Mouse (Mus musculus) heart, postnatal 10 days (tissue): ENCODE results near the gene Noto. TPM values are rescaled to one million over a fixed set of nuclear protein-coding genes. Genes with fewer than 3 reads are reported as not detected.
A peak's percentile ranks its signal among the peaks of the same experiment; 100 is the strongest.
"Not testable (repeated sequence)": the region's sequence is repeated elsewhere in the genome, so short reads cannot be mapped to it uniquely, and the experiment has no call there.

Experiments used
- DNase-seq, 2 experiments: peaks; one replicate each; pipeline ENCODE4 v3.0.0; 2021
- intact Hi-C: fragments of 180-260 bp; cut with DNase I; formaldehyde crosslinking; loops from one replicate; pipeline ENCODE4 v1.15.1; 2025
- total RNA-seq, 2 experiments: library from RNA; stranded (reverse); gene quantifications; 2 replicates each; pipeline ENCODE4 v1.2.3; 2021

The Noto gene
- total RNA-seq, 2 experiments from 2014 or later = not detected

DNA sequence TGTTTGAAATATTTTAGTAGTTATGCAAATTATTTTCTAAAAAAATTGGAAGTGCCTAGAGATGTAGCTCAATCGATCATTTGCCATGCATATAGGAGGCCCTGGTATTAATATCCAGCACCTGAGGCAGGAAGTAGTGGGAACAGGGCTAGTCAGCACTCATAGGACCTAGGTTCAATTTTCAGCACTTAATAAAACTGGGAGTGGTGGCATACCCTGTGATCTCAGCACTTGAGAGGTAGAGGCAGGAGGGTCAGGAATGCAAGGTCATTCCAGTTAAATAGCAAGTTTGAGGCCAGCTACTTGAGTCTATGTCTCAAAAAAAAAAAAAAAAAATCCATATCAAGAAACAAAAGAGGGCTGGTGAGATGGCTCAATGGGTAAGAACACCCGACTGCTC lies 4.5 kb upstream of the Noto start:
- DNase-seq = no peak
- intact Hi-C loops = no loop called here

- no peak for DNase-seq
- intact Hi-C loops = no loop called here
Observed at GRCm38 (mm10) chr6:85431274-85431841, 7.7 kb downstream of the Noto start.

GRCm38 (mm10) chr6:85431842-85432431 lies 8.3 kb downstream of the Noto start, which contains the start of gene Smyd5:
Gene Smyd5, plus strand, starts transcription at chr6:85431989.
- intact Hi-C loops = no loop called here
- peak; percentile 82 to 88 for DNase-seq

DNA sequence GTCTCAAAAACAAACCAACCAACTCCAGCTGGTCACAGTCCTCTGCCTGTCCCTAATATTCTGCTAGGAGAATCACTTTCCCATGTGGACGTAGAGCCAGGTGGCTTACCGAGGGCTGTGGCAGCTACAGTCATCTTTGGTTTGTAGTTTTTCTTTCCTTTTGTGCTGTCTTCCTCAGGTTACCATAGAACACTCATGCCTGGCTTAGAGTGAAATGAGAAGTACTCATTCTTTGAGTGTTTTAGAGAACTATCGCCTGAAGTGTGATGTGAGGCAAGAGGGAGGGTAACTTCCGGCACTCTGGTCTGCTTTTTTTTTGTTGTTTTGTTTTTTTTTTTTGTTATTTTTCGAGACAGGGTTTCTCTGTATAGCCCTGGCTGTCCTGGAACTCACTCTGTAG lies 10.2 kb downstream of the Noto start:
- DNase-seq = no peak
- intact Hi-C loops = no loop called here

- intact Hi-C loops = no loop called here
- DNase-seq = no peak
Observed at GRCm38 (mm10) chr6:85436204-85436603, 12.5 kb downstream of the Noto start.

- intact Hi-C loops = no loop called here
- DNase-seq = no peak
Observed at GRCm38 (mm10) chr6:85436631-85437030, 12.9 kb downstream of the Noto start.

- intact Hi-C loops = no loop called here
- no peak for DNase-seq
Observed at GRCm38 (mm10) chr6:85441142-85441541, 17.5 kb downstream of the Noto start.

DNA sequence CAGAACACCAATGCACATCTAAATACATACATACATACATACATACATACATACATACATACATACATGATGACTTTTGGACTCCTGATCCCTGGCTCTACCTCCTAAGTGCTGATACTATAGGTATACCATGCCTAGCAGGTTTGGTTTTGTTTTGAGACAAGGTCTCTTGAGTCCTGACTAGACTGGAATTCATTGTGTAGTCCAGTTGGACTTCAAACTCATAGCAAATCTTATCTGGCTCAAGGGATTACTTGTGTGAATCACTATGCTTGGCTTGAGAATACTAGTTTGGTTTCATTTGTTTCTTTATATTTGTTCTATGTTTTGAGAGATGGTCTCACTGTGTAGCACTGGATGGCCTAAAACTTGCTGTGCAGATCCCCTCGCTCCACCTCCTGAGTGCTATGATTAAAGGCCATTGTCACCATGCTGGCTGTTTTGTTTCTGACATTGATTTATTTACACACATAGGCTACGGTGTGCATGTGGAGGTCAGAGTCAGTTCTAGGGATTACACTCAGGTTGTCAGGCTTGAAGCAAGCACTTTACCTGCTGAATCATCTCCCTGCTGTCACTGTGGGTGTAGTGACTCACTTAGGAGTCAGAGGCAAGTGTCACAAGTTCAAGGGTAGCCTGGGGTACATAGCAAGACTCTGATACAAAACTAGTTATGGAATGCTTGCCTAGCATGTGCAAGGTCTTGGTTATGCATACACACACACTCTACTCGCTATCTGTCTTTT lies 20.0 kb downstream of the Noto start:
- no peak for DNase-seq
- intact Hi-C loops = no loop called here

GRCm38 (mm10) chr6:85444266-85444965 lies 20.7 kb downstream of the Noto start:
- DNase-seq = no peak
- intact Hi-C loops = no loop called here

DNA sequence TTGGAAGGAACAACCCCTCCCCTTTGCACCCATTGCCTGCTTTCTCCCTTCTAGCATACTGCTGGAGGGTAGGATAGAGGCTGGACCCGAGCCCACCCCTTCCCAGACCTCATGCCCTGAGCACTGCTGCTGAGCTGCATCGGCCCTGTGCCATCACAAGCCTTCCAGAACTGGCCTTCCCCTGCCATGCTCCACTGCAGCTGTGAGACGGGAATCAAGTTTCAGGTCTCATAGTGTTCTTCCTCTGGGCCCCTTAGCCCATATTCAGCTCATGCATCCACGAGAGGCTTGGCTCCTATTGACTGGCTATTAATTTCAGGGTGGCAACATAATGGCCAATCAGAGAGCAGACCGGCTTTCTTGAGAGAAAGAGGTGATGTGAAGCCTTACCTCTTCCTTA lies 21.6 kb downstream of the Noto start:
- intact Hi-C loops = no loop called here
- no peak for DNase-seq

GRCm38 (mm10) chr6:85447351-85447750 lies 23.7 kb downstream of the Noto start:
- no peak for DNase-seq
- intact Hi-C loops = no loop called here

GRCm38 (mm10) chr6:85450140-85450539 lies 26.5 kb downstream of the Noto start:
- intact Hi-C loops, DNase-seq: not testable (repeated sequence)

GRCm38 (mm10) chr6:85450697-85451663 lies 27.3 kb downstream of the Noto start, which contains the start of gene Cct7:
Gene Cct7, plus strand, starts transcription at chr6:85451514.
- intact Hi-C loops = no loop called here
- DNase-seq = peak; percentile 99

GRCm38 (mm10) chr6:85451664-85452410 lies 28.2 kb downstream of the Noto start, which contains the start of gene Pradc1:
Gene Pradc1, minus strand, starts transcription at chr6:85451970.
- intact Hi-C loops = no loop called here

GRCm38 (mm10) chr6:85452411-85452665 lies 28.7 kb downstream of the Noto start:
- no peak for DNase-seq
- intact Hi-C loops = no loop called here

More at GRCm38 (mm10) chr6:85451664-85452410, 28.2 kb downstream of the Noto start, which contains the start of gene Pradc1:
- DNase-seq = peak; percentile 98 to 99

DNA sequence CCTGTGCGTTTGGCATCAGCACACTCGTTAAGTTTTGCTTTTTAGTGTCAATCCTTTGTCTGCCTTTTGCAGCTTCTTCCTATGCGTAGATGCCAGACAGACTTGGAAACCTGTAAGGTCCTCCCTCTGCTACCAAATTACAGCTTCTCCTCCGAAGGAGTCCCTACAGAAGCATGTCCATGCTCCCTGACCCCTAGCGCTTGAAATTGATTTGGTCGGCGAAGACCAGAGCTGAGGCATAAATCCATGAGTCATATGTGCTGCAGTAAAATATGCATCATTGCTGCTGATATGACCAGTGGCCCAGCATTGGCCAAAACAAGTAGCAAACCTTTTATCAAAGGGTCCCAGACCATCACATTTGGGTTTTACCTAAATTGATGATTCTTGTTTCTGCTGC lies 29.1 kb downstream of the Noto start:
- intact Hi-C loops = no loop called here
- no peak for DNase-seq

DNA sequence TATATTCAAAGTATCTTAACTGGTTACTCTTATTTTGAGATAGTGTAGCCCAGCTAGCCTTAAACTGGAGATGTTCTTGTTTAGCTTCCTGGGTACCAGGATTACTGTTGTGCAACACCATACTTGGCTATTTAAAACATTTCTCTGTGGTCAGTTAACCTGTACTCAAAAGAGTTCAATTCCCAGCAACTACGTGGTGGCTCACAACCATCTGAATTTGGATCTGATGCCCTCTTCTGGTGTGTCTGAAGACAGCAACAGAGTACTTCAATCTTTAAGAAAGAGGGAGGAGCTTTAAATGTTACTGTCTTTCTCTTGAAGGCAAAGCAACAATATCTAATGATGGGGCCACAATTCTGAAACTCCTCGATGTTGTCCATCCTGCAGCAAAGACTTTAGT lies 35.9 kb downstream of the Noto start:
- intact Hi-C loops = loop anchor here (10.0 kb wide), 1 partner anchor 445 kb away; the partner anchor contains the start of gene Nat8f4

DNA sequence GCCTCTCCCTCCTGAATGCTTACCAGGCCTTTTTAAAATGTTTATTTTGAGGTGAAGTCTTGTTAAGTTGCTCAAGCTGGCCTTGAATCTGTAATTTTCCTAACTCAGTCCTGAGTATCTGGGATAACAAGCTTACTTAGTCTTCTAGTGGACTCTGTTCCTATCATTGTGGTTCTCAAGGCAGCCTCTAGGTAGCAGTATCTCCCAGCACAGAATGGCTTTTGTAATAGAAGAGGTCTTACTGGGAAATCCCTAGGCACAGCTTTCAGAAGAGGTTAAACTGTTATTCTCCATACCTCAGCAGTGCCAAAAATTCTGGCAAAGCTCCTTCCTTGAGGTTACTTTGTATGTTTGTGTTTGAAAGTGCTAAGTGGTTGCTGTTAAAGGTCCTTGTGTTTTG lies 41.7 kb downstream of the Noto start:
- intact Hi-C loops = loop anchor here (10.0 kb wide), 1 partner anchor 439 kb away; the partner anchor contains the start of gene Nat8f4
- no peak for DNase-seq

More for the DNA sequence above, 35.9 kb downstream of the Noto start:
- no peak for DNase-seq
